Mouse (Mus musculus): ENCODE data around the gene Fgf15. TPM values are rescaled to one million over a fixed set of nuclear protein-coding genes. Genes with fewer than 3 reads are reported as not detected.

Fgf15 gene
- polyA plus RNA-seq, 1 experiment from 2014 or later, result 0.52 TPM

DNA sequence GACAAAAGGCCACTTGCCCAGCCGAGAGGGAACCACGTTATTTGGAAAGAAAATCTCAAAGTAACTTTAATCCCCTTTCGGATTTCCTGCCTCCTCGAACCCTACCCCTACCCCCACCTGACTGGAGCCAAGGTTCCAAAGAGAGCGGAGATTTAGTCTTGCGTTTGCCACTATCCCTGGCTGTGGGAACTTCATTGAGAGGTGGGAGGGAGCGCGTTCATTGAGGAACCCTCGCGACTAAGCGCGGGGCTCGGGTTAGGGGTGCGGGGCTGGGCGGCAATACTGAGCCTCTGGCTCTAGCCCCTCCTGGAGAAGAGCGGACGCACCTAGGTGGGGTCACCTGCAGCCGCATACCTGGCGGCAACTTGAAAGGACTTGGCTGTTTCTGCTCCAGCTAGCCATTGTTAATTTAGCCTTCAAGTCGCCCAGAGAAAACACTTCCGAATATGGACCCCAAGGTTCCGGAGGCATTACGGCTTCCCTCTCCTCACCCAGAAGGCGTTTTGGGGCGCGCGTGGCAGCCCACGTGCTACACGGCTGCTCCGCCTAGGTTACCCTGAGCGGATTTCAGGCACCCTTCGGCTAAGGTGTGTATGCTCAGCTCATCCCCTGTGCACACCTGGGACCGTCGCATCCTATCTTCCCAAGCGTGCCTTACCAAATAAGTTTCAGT, 45.9 kb downstream of the Fgf15 start:
- ATAC-seq (ENCODE audit: insufficient number of reproducible peaks, low FRiP score, low TSS enrichment, low read depth) (no peak), DNase-seq (ENCODE audit: low spot score) (peak; percentile 70)
- 1% methylated on average over 35 of the region's 35 CpGs for WGBS
- peak overlapping the region; percentile 84 for H3K4me2 ChIP-seq (ENCODE audit: low read depth, severe bottlenecking)
- peak overlapping the region; percentile 97 for H3K27ac ChIP-seq (replicated peaks; ENCODE audit: low read depth, low read length)
- no peaks in the 10 kb centered on the region for H3K27me3 ChIP-seq (ENCODE audit: control insufficient read depth, insufficient read depth, low read length)
- H3K9me3 ChIP-seq (ENCODE audit: control insufficient read depth, low read length), result no peaks in the 10 kb centered on the region
- peak overlapping the region; percentile 63 for H3K9ac ChIP-seq (ENCODE audit: low read length)
- H3K4me1 ChIP-seq (ENCODE audit: control insufficient read depth, insufficient read depth, low read length), result peaks cover 18% of the 10 kb centered on the region
- H3K36me3 ChIP-seq (ENCODE audit: control insufficient read depth, insufficient read depth, low read length), result no peaks in the 10 kb centered on the region
- H3K4me3 ChIP-seq (ENCODE audit: low read depth, low read length), result peak overlapping the region; percentile 70

DNA sequence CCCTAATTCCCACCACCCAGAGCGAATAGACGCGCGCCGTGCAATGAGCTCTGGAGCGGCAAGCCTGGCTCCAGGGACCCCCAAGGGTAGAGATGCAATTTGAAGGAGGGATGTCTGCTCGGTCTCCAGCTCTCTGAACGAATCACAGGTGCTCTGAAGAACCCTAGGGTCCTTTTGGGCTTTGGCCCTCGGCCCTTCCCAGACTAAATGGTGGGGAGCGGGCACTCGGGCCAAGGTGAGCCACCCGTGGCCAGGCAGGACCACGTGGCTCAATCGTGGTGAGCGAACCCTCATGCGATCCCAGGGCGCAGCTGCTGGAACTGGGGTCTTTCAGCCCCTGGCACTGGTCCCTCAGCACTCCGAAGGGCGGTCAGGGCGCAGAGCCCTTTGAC, 46.4 kb downstream of the Fgf15 start:
- Histone ChIP-seq H3K9ac (ENCODE audit: low read length) (peak overlapping the region; percentile 63), H3K9me3 (ENCODE audit: control insufficient read depth, low read length) (no peaks in the 10 kb centered on the region), H3K27me3 (ENCODE audit: control insufficient read depth, insufficient read depth, low read length) (no peaks in the 10 kb centered on the region), H3K27ac (replicated peaks; ENCODE audit: low read depth, low read length) (peak overlapping the region; percentile 97), H3K4me3 (ENCODE audit: low read depth, low read length) (peak overlapping the region; percentile 70), H3K4me2 (ENCODE audit: low read depth, severe bottlenecking) (peak overlapping the region; percentile 84), H3K4me1 (ENCODE audit: control insufficient read depth, insufficient read depth, low read length) (peaks cover 16% of the 10 kb centered on the region), H3K36me3 (ENCODE audit: control insufficient read depth, insufficient read depth, low read length) (no peaks in the 10 kb centered on the region)
- DNase-seq (ENCODE audit: low spot score), result no peak
- no peak for ATAC-seq (ENCODE audit: insufficient number of reproducible peaks, low FRiP score, low TSS enrichment, low read depth)
- WGBS, result under 1% methylated on average over 20 of the region's 20 CpGs

DNA sequence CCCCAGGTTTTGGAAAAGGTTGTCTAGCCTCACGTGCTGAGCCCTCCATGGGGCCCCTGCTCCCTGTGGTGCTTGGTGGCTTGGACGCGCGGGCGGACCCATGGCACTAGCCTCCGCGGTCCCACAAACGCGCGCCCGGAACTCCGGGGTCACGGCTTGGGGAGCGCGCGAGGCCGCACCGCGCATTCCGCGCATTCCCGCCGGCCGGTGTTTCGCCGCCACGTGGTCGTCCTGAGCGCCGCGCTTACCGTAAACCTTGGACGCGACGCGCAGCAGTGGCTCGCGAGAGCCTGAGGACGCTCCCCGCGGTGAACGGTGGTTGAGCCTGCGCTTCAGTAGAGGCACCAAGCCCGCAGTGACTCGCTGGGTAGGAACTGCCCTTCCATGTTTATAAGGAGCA, 46.9 kb downstream of the Fgf15 start:
- DNase-seq (ENCODE audit: low spot score), result peak; percentile 91
- H3K27ac ChIP-seq (replicated peaks; ENCODE audit: low read depth, low read length), result peak overlapping the region; percentile 58
- H3K36me3 ChIP-seq (ENCODE audit: control insufficient read depth, insufficient read depth, low read length), result no peaks in the 10 kb centered on the region
- peak overlapping the region; percentile 84 for H3K4me2 ChIP-seq (ENCODE audit: low read depth, severe bottlenecking)
- H3K27me3 ChIP-seq (ENCODE audit: control insufficient read depth, insufficient read depth, low read length), result no peaks in the 10 kb centered on the region
- no peak for ATAC-seq (ENCODE audit: insufficient number of reproducible peaks, low FRiP score, low TSS enrichment, low read depth)
- H3K9me3 ChIP-seq (ENCODE audit: control insufficient read depth, low read length), result no peaks in the 10 kb centered on the region
- H3K4me1 ChIP-seq (ENCODE audit: control insufficient read depth, insufficient read depth, low read length), result peaks cover 16% of the 10 kb centered on the region
- peak overlapping the region; percentile 63 for H3K9ac ChIP-seq (ENCODE audit: low read length)
- H3K4me3 ChIP-seq (ENCODE audit: low read depth, low read length), result peak overlapping the region; percentile 70
- under 1% methylated on average over 44 of the region's 45 CpGs for WGBS

Other genes starting within 250 kb of the Fgf15 start
- gene Ano1, start 144.6 kb upstream of the Fgf15 start, polyA plus RNA-seq (2014; fragmentation: Nextera tagmentation; extraction: Ambion mirVana), result 1.3 and 1.4 TPM in 2 replicates
- 0.47 TPM in 1 of 2 replicates, not detected in the other for gene Fgf3, start 58.4 kb upstream of the Fgf15 start, polyA plus RNA-seq (2014; fragmentation: Nextera tagmentation; extraction: Ambion mirVana)
- 0.17 and 0.78 TPM in 2 replicates for gene Fgf4, start 49.2 kb upstream of the Fgf15 start, polyA plus RNA-seq (2014; fragmentation: Nextera tagmentation; extraction: Ambion mirVana)
- 22.6 and 23.3 TPM in 2 replicates for gene LTO1, start 18.6 kb downstream of the Fgf15 start, polyA plus RNA-seq (2014; fragmentation: Nextera tagmentation; extraction: Ambion mirVana)
- 166 and 200 TPM in 2 replicates for gene Ccnd1, start 43.4 kb downstream of the Fgf15 start, polyA plus RNA-seq (2014; fragmentation: Nextera tagmentation; extraction: Ambion mirVana)

All from limb, embryonic 11.5 days (tissue).